Comparison of ENCODE assay signal across 8 mouse cellular contexts in genomic region chr17:45685171-45686092, GRCm38 (mm10). TPM values are rescaled to one million over a fixed set of nuclear protein-coding genes. Genes with fewer than 3 reads are reported as not detected.
DNase-seq lines count a peak whose midpoint lies in the region; ATAC-seq lines count a peak whose summit lies in the region.

No protein-coding gene starts in this region.

- peak overlapping the region; percentile 87 for H3K27ac ChIP-seq in forebrain, embryonic 16.5 days (ENCODE audit: low read length)
- peak overlapping the region; percentile 86 for H3K27ac ChIP-seq in hindbrain, embryonic 16.5 days (ENCODE audit: low read depth, low read length)
- H3K27ac ChIP-seq in limb, embryonic 15.5 days, result peak overlapping the region; percentile 88

- peak overlapping the region; percentile 75 for H3K4me2 ChIP-seq in forebrain, embryonic 16.5 days (ENCODE audit: low read length)
- H3K4me2 ChIP-seq in hindbrain, embryonic 16.5 days (ENCODE audit: low read length), result peak overlapping the region; percentile 71
- H3K4me2 ChIP-seq in limb, embryonic 15.5 days, result peak overlapping the region; percentile 83

- H3K9me3 ChIP-seq in forebrain, embryonic 16.5 days (ENCODE audit: control insufficient read depth, low read length), result no peaks in the 10 kb centered on the region
- no peaks in the 10 kb centered on the region for H3K9me3 ChIP-seq in hindbrain, embryonic 16.5 days (ENCODE audit: control insufficient read depth, low read length)
- no peaks in the 10 kb centered on the region for H3K9me3 ChIP-seq in limb, embryonic 15.5 days

- DNase-seq in lung, adult 18-20 months, result peak; percentile 40 to 42
- DNase-seq in lung, postnatal 25 days (ENCODE audit: low spot score), result no peak
- DNase-seq in cerebellum, adult 11-12 months, result peak; percentile 73
- DNase-seq in testis, postnatal 10 days (ENCODE audit: low spot score), result peak; percentile 70

- no peaks in the 10 kb centered on the region for H3K36me3 ChIP-seq in forebrain, embryonic 16.5 days (ENCODE audit: control insufficient read depth, insufficient read depth)
- H3K36me3 ChIP-seq in hindbrain, embryonic 16.5 days (ENCODE audit: control insufficient read depth, insufficient read depth, low read length), result no peaks in the 10 kb centered on the region
- no peaks in the 10 kb centered on the region for H3K36me3 ChIP-seq in limb, embryonic 15.5 days

- peak overlapping the region; percentile 89 for H3K4me3 ChIP-seq in forebrain, embryonic 16.5 days (replicated peaks; ENCODE audit: low read length)
- H3K4me3 ChIP-seq in hindbrain, embryonic 16.5 days (ENCODE audit: low read length), result peak overlapping the region; percentile 80
- H3K4me3 ChIP-seq in limb, embryonic 15.5 days, result peak overlapping the region; percentile 70

- peak; percentile 36 for ATAC-seq in forebrain, embryonic 16.5 days
- ATAC-seq in hindbrain, embryonic 16.5 days, result peak; percentile 55
- peak; percentile 42 for ATAC-seq in limb, embryonic 15.5 days (ENCODE audit: insufficient number of reproducible peaks, low FRiP score, low TSS enrichment, low read depth)
- ATAC-seq in monocyte, adult 5-6 weeks (replicated peaks; ENCODE audit: insufficient number of reproducible peaks, low FRiP score, low TSS enrichment, poor library complexity, severe bottlenecking), result peak; percentile 23

- peaks cover 29% of the 10 kb centered on the region for H3K4me1 ChIP-seq in forebrain, embryonic 16.5 days (replicated peaks; ENCODE audit: control insufficient read depth, insufficient read depth, low read length)
- H3K4me1 ChIP-seq in hindbrain, embryonic 16.5 days (ENCODE audit: control insufficient read depth, insufficient read depth, low read depth, low read length), result peaks cover 26% of the 10 kb centered on the region
- H3K4me1 ChIP-seq in limb, embryonic 15.5 days, result peaks cover 43% of the 10 kb centered on the region

- whole genome bisulfite sequencing in forebrain, embryonic 16.5 days, result under 1% methylated on average over 57 of the region's 58 CpGs
- under 1% methylated on average over 58 of the region's 58 CpGs for WGBS in hindbrain, embryonic 16.5 days
- under 1% methylated on average over 56 of the region's 58 CpGs for WGBS in limb, embryonic 15.5 days

- no peaks in the 10 kb centered on the region for H3K27me3 ChIP-seq in forebrain, embryonic 16.5 days (replicated peaks; ENCODE audit: control insufficient read depth, insufficient read depth, low read length)
- no peaks in the 10 kb centered on the region for H3K27me3 ChIP-seq in hindbrain, embryonic 16.5 days (replicated peaks; ENCODE audit: control insufficient read depth, insufficient read depth, low read length)
- H3K27me3 ChIP-seq in limb, embryonic 15.5 days, result no peaks in the 10 kb centered on the region

- H3K9ac ChIP-seq in forebrain, embryonic 16.5 days (replicated peaks; ENCODE audit: low read depth, low read length), result peak overlapping the region; percentile 84
- peak overlapping the region; percentile 86 for H3K9ac ChIP-seq in hindbrain, embryonic 16.5 days (ENCODE audit: low read depth, low read length)
- peak overlapping the region; percentile 81 for H3K9ac ChIP-seq in limb, embryonic 15.5 days

RNA-seq across cellular contexts. Expression of gene Mrpl14, which starts 0.7 kb away (rescaled TPM):
- polyA plus RNA-seq in forebrain, embryonic 16.5 days (2015; fragmentation: Nextera tagmentation; extraction: Ambion mirVana), result 93.4 and 112 TPM in 2 replicates
- 128 and 134 TPM in 2 replicates for polyA plus RNA-seq in hindbrain, embryonic 16.5 days (2015; fragmentation: Nextera tagmentation; extraction: Ambion mirVana)
- 142 and 143 TPM in 2 replicates for polyA plus RNA-seq in limb, embryonic 15.5 days (2015; fragmentation: Nextera tagmentation; extraction: Ambion mirVana)
- total RNA-seq in monocyte, adult 5-6 weeks (2017), result 7.8 to 26.8 TPM (median 18.1 TPM) in 3 replicates

RNA-seq across cellular contexts. Expression of gene Tmem63b, which starts 1.3 kb away (rescaled TPM):
- 126 and 140 TPM in 2 replicates for polyA plus RNA-seq in forebrain, embryonic 16.5 days (2015; fragmentation: Nextera tagmentation; extraction: Ambion mirVana)
- 147 and 148 TPM in 2 replicates for polyA plus RNA-seq in hindbrain, embryonic 16.5 days (2015; fragmentation: Nextera tagmentation; extraction: Ambion mirVana)
- polyA plus RNA-seq in limb, embryonic 15.5 days (2015; fragmentation: Nextera tagmentation; extraction: Ambion mirVana), result 38.1 and 39.2 TPM in 2 replicates
- total RNA-seq in monocyte, adult 5-6 weeks (2017), result 17.1 to 29.0 TPM (median 19.7 TPM) in 3 replicates

RNA-seq across cellular contexts. Expression of gene Capn11, which starts 26.3 kb away (rescaled TPM):
- polyA plus RNA-seq in forebrain, embryonic 16.5 days (2015; fragmentation: Nextera tagmentation; extraction: Ambion mirVana), result 0.85 and 1.5 TPM in 2 replicates
- 0.75 and 0.79 TPM in 2 replicates for polyA plus RNA-seq in hindbrain, embryonic 16.5 days (2015; fragmentation: Nextera tagmentation; extraction: Ambion mirVana)
- 0.21 and 0.37 TPM in 2 replicates for polyA plus RNA-seq in limb, embryonic 15.5 days (2015; fragmentation: Nextera tagmentation; extraction: Ambion mirVana)
- 0.68 TPM in 1 of 3 replicates, not detected in the others for total RNA-seq in monocyte, adult 5-6 weeks (2017)

RNA-seq across cellular contexts. Expression of gene 1600014C23Rik, which starts 48.2 kb away (rescaled TPM):
- 0.46 TPM in 1 of 2 replicates, not detected in the other for polyA plus RNA-seq in forebrain, embryonic 16.5 days (2015; fragmentation: Nextera tagmentation; extraction: Ambion mirVana)
- polyA plus RNA-seq in hindbrain, embryonic 16.5 days (2015; fragmentation: Nextera tagmentation; extraction: Ambion mirVana), result 0.66 TPM in 1 of 2 replicates, not detected in the other
- 0.63 TPM in 1 of 2 replicates, not detected in the other for polyA plus RNA-seq in limb, embryonic 15.5 days (2015; fragmentation: Nextera tagmentation; extraction: Ambion mirVana)
- not detected in 3 replicates for total RNA-seq in monocyte, adult 5-6 weeks (2017)
